Comparison of ENCODE assay signal across 17 mouse cellular contexts in genomic region chr19:57357244-57357643, GRCm38 (mm10). TPM values are rescaled to one million over a fixed set of nuclear protein-coding genes. Genes with fewer than 3 reads are reported as not detected.
DNase-seq lines count a peak whose midpoint lies in the region; ATAC-seq and TF ChIP-seq lines count a peak whose summit lies in the region.
"Had no signal": no experiment of that assay in that cellular context is flagged by ENCODE, and none has a peak within 500 bp of the region (broad histone marks: within the 10 kb centered on the region; RNA-seq: fewer than 3 reads in every experiment).

No protein-coding gene starts in this region.

- H3K4me1 ChIP-seq in lung, embryonic 15.5 days = peaks cover 40% of the 10 kb centered on the region
- peaks cover 47% of the 10 kb centered on the region for H3K4me1 ChIP-seq in liver, postnatal 0 days (ENCODE audit: insufficient read depth)

- H3K9ac ChIP-seq in lung, embryonic 15.5 days = no peak overlapping the region
- H3K9ac ChIP-seq in liver, postnatal 0 days (replicated peaks) = no peak overlapping the region
- H3K9ac ChIP-seq: limb, embryonic 15.5 days; midbrain, embryonic 15.5 days had no signal

- whole genome bisulfite sequencing in lung, embryonic 15.5 days = 78% methylated on average over 6 of the region's 6 CpGs
- WGBS in liver, postnatal 0 days (ENCODE audit: insufficient replicate concordance) = 76% methylated on average over 6 of the region's 6 CpGs

- no peak for ATAC-seq in CD4-positive, CD25-positive, alpha-beta regulatory T cell, adult 4 months
- no peak for ATAC-seq in lung, embryonic 15.5 days (ENCODE audit: borderline replicate concordance, extremely low read depth, low FRiP score, low TSS enrichment)
- ATAC-seq in liver, postnatal 0 days = no peak
- ATAC-seq: forebrain, embryonic 16.5 days; midbrain, embryonic 15.5 days had no signal

- TF ChIP-seq CTCF in liver, postnatal 0 days (IDR thresholded peaks at IDR 0.05; ENCODE audit: low read depth) = no peak

- H3K27ac ChIP-seq in lung, embryonic 15.5 days = peak overlapping the region; percentile 65
- H3K27ac ChIP-seq in liver, postnatal 0 days (ENCODE audit: low read depth) = 0 out of 2 replicates have a peak overlapping the region, but pooled peaks have one; percentile 24
- H3K27ac ChIP-seq: limb, embryonic 15.5 days; midbrain, embryonic 15.5 days had no signal

- no peaks in the 10 kb centered on the region for H3K27me3 ChIP-seq in lung, embryonic 15.5 days
- H3K27me3 ChIP-seq in liver, postnatal 0 days (ENCODE audit: insufficient read depth, low read length) = no peaks in the 10 kb centered on the region
- H3K27me3 ChIP-seq: limb, embryonic 15.5 days; midbrain, embryonic 15.5 days had no signal

- TF ChIP-seq EP300 in liver, postnatal 0 days (IDR thresholded peaks at IDR 0.05; ENCODE audit: low read depth) = no peak

- DNase-seq in CD4-positive, CD25-positive, alpha-beta regulatory T cell, adult 2 months (ENCODE audit: low read depth, low spot score) = peak; percentile 44
- DNase-seq in lung, postnatal 25 days (ENCODE audit: low spot score) = no peak
- peak; percentile 59 for DNase-seq in R1 (ENCODE audit: low read depth, low spot score)
- DNase-seq in liver, postnatal 0 days = peak; percentile 16
- no peak for DNase-seq in frontal cortex, postnatal 10 days (ENCODE audit: low spot score in 2 of 2)
- no peak for DNase-seq in right cerebral cortex, postnatal 10 days (ENCODE audit: low spot score in 2 of 2)
- DNase-seq: adrenal gland, postnatal 25 days; cerebellum, postnatal 14 days; gastrocnemius, postnatal 10 days; kidney, postnatal 10 days; lung, postnatal 36 days had no signal

- H3K36me3 ChIP-seq in lung, embryonic 15.5 days = no peaks in the 10 kb centered on the region
- H3K36me3 ChIP-seq in liver, postnatal 0 days (replicated peaks; ENCODE audit: insufficient read depth, low read length) = no peaks in the 10 kb centered on the region; the same call in 1 of the 2 replicates
- H3K36me3 ChIP-seq: heart, embryonic 10.5 days; limb, embryonic 15.5 days; midbrain, embryonic 15.5 days had no signal

- no peaks in the 10 kb centered on the region for H3K9me3 ChIP-seq in lung, embryonic 15.5 days
- H3K9me3 ChIP-seq in liver, postnatal 0 days (ENCODE audit: low read length) = no peaks in the 10 kb centered on the region
- H3K9me3 ChIP-seq: heart, embryonic 10.5 days; limb, embryonic 15.5 days; midbrain, embryonic 15.5 days had no signal

- H3K4me3 ChIP-seq in lung, embryonic 15.5 days = no peak overlapping the region
- no peak overlapping the region for H3K4me3 ChIP-seq in liver, postnatal 0 days (ENCODE audit: low read depth, low read length)
- H3K4me3 ChIP-seq: heart, embryonic 10.5 days; limb, embryonic 15.5 days; midbrain, embryonic 15.5 days had no signal

- no peak overlapping the region for H3K4me2 ChIP-seq in lung, embryonic 15.5 days
- H3K4me2 ChIP-seq in liver, postnatal 0 days (ENCODE audit: low read depth, low read length) = peak overlapping the region; percentile 83; the same call in 1 of the 2 replicates
- H3K4me2 ChIP-seq: limb, embryonic 15.5 days; midbrain, embryonic 15.5 days had no signal

RNA-seq across cellular contexts. Expression of gene Fam160b1, which starts 3.2 kb away (rescaled TPM):
- 1 to 10 TPM; 8.1 to 8.7 TPM for polyA plus RNA-seq in CD4-positive, CD25-positive, alpha-beta regulatory T cell, adult 4 months (2017; shearing (Covaris generic))
- 14.0 and 15.0 TPM in 2 replicates for polyA plus RNA-seq in lung, embryonic 15.5 days (2015; fragmentation: Nextera tagmentation; extraction: Ambion mirVana)
- 7.8 and 9.2 TPM in 2 replicates for polyA plus RNA-seq in liver, postnatal 0 days (2015; fragmentation: Nextera tagmentation; extraction: Ambion mirVana)

RNA-seq across cellular contexts. Expression of gene Ablim1, which starts 42.5 kb away (rescaled TPM):
- 100 to 1,000 TPM; 290 to 362 TPM for polyA plus RNA-seq in CD4-positive, CD25-positive, alpha-beta regulatory T cell, adult 4 months (2017; shearing (Covaris generic))
- polyA plus RNA-seq in lung, embryonic 15.5 days (2015; fragmentation: Nextera tagmentation; extraction: Ambion mirVana) = 39.3 and 48.2 TPM in 2 replicates
- polyA plus RNA-seq in liver, postnatal 0 days (2015; fragmentation: Nextera tagmentation; extraction: Ambion mirVana) = 11.5 and 12.0 TPM in 2 replicates

Comparison
In these comparisons a context has a peak if more than half of its experiments do, and no peak if none do; other contexts are left out.
1. DNase-seq: peak in CD4-positive, CD25-positive, alpha-beta regulatory T cell, adult 2 months (single experiment), R1 (single experiment) and liver, postnatal 0 days (single experiment); none in lung, postnatal 25 days (single experiment), frontal cortex, postnatal 10 days (0 of 2) and right cerebral cortex, postnatal 10 days (0 of 2).